In genomic region chr9:15609280-15609930, GRCm38 (mm10) we compare ENCODE assay signal across 14 mouse cellular contexts. TPM values are rescaled to one million over a fixed set of nuclear protein-coding genes. Genes with fewer than 3 reads are reported as not detected.
DNase-seq lines count a peak whose midpoint lies in the region; TF ChIP-seq lines count a peak whose summit lies in the region.
"Had no signal": no experiment of that assay in that cellular context is flagged by ENCODE, and none has a peak within 500 bp of the region (broad histone marks: within the 10 kb centered on the region; RNA-seq: fewer than 3 reads in every experiment).

No protein-coding gene starts in this region.

- TF ChIP-seq CTCF in layer of hippocampus, adult 2 months (conservative IDR thresholded peaks at IDR 0.05), result peak; percentile 55

- H3K27ac ChIP-seq in layer of hippocampus, adult 2 months, result no peak overlapping the region
- H3K27ac ChIP-seq: limb, embryonic 15.5 days; macrophage had no signal

- H3K4me3 ChIP-seq in layer of hippocampus, adult 2 months, result no peak overlapping the region
- H3K4me3 ChIP-seq: limb, embryonic 15.5 days had no signal

- DNase-seq in layer of hippocampus, adult 2 months (ENCODE audit: low spot score in 2 of 2), result peak in 1 of 2 experiments; percentile 39
- DNase-seq in layer of hippocampus, adult 8-10 months (ENCODE audit: low spot score in 2 of 2), result no peak
- DNase-seq in 3T3-L1 (ENCODE audit: low read depth, low spot score), result peak; percentile 19
- peak; percentile 52 for DNase-seq in A20 (ENCODE audit: low read depth, low spot score)
- peak; percentile 4 for DNase-seq in WW6 (ENCODE audit: low read depth, low spot score)
- no peak for DNase-seq in ovary, postnatal 36 days (ENCODE audit: low spot score)
- DNase-seq in thymus, adult 18-20 months, result no peak
- DNase-seq: adrenal gland, postnatal 14 days; kidney, postnatal 36 days; right cerebral cortex, postnatal 4 days had no signal

RNA-seq across cellular contexts. Expression of gene Deup1, which starts 18.3 kb away (rescaled TPM):
- total RNA-seq in layer of hippocampus, adult 2 months (2021), result under 1 TPM; 0.61 to 1.00 TPM
- 1 to 10 TPM in 1 of 4 experiments, under 1 TPM in 3; 0.58 to 1.7 (median 0.72) TPM for total RNA-seq in layer of hippocampus, adult 8-10 months (2022)
- total RNA-seq: common myeloid progenitor, adult 5-6 weeks; granulocyte monocyte progenitor cell, adult 5-6 weeks had no signal

Comparison
In these comparisons a context has a peak if more than half of its experiments do, and no peak if none do; other contexts are left out.
1. DNase-seq: peak in 3T3-L1 (single experiment), A20 (single experiment) and WW6 (single experiment); none in layer of hippocampus, adult 8-10 months (0 of 2), ovary, postnatal 36 days (single experiment) and thymus, adult 18-20 months (0 of 2).